Mouse (Mus musculus): ENCODE results near the gene Galk1. TPM values are rescaled to one million over a fixed set of nuclear protein-coding genes. Genes with fewer than 3 reads are reported as not detected.

Gene Galk1
- total and polyA plus RNA-seq, 2 experiments from 2014 or later = 44.0 to 47.7 TPM

DNA sequence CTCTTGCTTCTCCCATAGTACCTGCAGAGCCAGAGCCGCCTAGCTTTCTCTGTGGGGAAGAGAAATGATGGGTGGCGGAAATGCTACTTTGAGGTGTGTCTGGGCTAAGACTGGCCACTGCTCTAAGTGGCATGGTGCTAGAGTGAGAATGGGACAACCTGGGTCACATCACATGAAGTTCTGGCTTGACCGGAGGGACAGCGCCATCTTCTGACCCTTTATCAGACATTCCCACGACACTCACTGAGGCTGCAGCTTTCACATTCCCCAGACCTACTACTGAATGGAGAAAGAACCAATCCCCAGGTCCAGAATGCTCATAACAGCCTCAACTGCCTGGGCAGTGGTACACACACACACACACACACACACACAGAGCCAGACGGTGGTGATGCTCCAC, 5.6 kb upstream of the Galk1 start:
- no peaks in the 10 kb centered on the region for H3K9me3 ChIP-seq (ENCODE audit: low read length)
- peak; percentile 64 for DNase-seq (ENCODE audit: low spot score)
- WGBS = 32% methylated on average over 6 of the region's 6 CpGs
- H3K4me3 ChIP-seq (ENCODE audit: low read depth, low read length) = no peak overlapping the region
- 0 out of 2 replicates have a peak, but pooled peaks have one; percentile 20 for ATAC-seq (ENCODE audit: low FRiP score)
- H3K27ac ChIP-seq (ENCODE audit: low read depth, low read length) = no peak overlapping the region
- TF ChIP-seq CTCF (IDR thresholded peaks at IDR 0.05) = peak; percentile 60
- H3K27me3 ChIP-seq (ENCODE audit: insufficient read depth, low read length) = no peaks in the 10 kb centered on the region
- H3K9ac ChIP-seq (replicated peaks; ENCODE audit: low read length, poor library complexity, severe bottlenecking) = no peak overlapping the region
- H3K36me3 ChIP-seq (ENCODE audit: insufficient read depth, low read length) = peaks cover 3% of the 10 kb centered on the region; the same call in 1 of the 2 replicates
- no peak overlapping the region for H3K4me2 ChIP-seq (ENCODE audit: low read depth, low read length, poor library complexity, severe bottlenecking)
- H3K4me1 ChIP-seq (ENCODE audit: insufficient read depth, low read length) = 0 out of 2 replicates have a peak, but pooled peaks cover 6% of the 10 kb centered on the region

DNA sequence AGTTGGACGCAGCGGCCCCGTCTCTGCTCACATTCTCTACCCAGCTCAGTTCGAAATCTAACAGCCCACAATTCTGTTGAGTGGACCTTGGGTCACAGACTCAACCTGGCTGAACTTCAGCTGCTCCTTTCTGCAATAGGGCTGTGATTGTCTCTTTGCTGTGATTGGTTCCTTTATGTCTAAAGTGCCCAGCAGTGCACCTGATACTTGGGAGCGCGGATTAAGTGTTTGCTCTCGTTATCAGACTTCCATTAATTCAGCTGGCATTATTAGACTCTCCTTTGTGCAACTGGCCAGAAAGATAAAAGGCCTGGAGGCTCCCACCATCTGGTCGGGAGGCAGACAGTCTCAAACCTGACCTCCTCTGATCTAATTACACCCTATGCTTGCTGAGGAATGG, 2.3 kb upstream of the Galk1 start:
- ATAC-seq (ENCODE audit: low FRiP score) (no peak), DNase-seq (ENCODE audit: low spot score) (no peak)
- H3K4me2 ChIP-seq (ENCODE audit: low read depth, low read length, poor library complexity, severe bottlenecking) = no peak overlapping the region
- H3K27ac ChIP-seq (ENCODE audit: low read depth, low read length) = no peak overlapping the region
- TF ChIP-seq CTCF (IDR thresholded peaks at IDR 0.05) = no peak
- no peak overlapping the region for H3K4me3 ChIP-seq (ENCODE audit: low read depth, low read length)
- H3K9ac ChIP-seq (replicated peaks; ENCODE audit: low read length, poor library complexity, severe bottlenecking) = no peak overlapping the region
- H3K4me1 ChIP-seq (ENCODE audit: insufficient read depth, low read length) = 0 out of 2 replicates have a peak, but pooled peaks cover 8% of the 10 kb centered on the region
- WGBS = 56% methylated on average over 8 of the region's 8 CpGs
- no peaks in the 10 kb centered on the region for H3K9me3 ChIP-seq (ENCODE audit: low read length)
- H3K27me3 ChIP-seq (ENCODE audit: insufficient read depth, low read length) = no peaks in the 10 kb centered on the region
- no peaks in the 10 kb centered on the region for H3K36me3 ChIP-seq (ENCODE audit: insufficient read depth, low read length)

DNA sequence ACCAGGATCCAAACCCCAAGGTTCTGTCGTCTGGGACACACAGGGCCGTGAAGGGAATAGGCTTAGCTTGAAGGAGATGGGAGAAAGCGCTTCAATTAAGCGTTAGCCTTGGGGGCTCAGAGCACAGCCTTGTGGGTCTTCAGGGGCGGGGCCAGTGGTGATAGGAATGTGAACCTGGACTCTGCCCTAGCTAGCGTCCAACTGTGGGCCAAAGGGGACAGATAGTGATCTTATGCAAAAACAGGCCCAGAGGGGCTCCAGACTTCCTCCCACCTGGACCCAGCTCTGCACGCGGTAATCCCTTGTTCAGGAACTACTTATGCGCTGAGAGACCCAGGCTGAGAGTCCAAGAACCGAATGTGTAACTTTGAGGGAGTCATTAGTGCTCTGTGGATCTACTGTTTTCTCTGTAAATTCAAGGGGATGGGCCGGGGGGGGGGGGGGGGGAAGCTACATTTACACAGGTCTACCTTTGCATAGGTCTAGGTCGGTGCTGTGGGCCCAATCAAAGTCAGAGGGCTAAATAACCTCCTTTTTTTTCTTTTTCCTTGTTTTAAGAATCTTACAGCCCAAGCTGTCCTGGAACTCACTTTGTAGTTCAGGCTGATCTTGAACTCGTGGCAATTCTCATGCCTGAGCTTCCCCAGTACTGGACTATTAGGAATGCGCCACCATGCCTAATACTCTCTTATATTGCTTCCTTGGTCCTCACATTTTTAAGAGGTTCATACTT, 824 bp downstream of the Galk1 start:
- Histone ChIP-seq H3K4me2 (ENCODE audit: low read depth, low read length, poor library complexity, severe bottlenecking) (peak overlapping the region; percentile 88), H3K4me1 (ENCODE audit: insufficient read depth, low read length) (0 out of 2 replicates have a peak, but pooled peaks cover 8% of the 10 kb centered on the region), H3K27ac (ENCODE audit: low read depth, low read length) (no peak overlapping the region), H3K36me3 (ENCODE audit: insufficient read depth, low read length) (peaks cover 5% of the 10 kb centered on the region; the same call in 1 of the 2 replicates), H3K9ac (replicated peaks; ENCODE audit: low read length, poor library complexity, severe bottlenecking) (peak overlapping the region; percentile 68; the same call in 1 of the 2 replicates), H3K27me3 (ENCODE audit: insufficient read depth, low read length) (no peaks in the 10 kb centered on the region), H3K9me3 (ENCODE audit: low read length) (no peaks in the 10 kb centered on the region), H3K4me3 (ENCODE audit: low read depth, low read length) (peak overlapping the region; percentile 61)
- no peak for TF ChIP-seq CTCF (IDR thresholded peaks at IDR 0.05)
- DNase-seq (ENCODE audit: low spot score) (no peak), ATAC-seq (ENCODE audit: low FRiP score) (no peak)
- WGBS = 27% methylated on average over 13 of the region's 14 CpGs

DNA sequence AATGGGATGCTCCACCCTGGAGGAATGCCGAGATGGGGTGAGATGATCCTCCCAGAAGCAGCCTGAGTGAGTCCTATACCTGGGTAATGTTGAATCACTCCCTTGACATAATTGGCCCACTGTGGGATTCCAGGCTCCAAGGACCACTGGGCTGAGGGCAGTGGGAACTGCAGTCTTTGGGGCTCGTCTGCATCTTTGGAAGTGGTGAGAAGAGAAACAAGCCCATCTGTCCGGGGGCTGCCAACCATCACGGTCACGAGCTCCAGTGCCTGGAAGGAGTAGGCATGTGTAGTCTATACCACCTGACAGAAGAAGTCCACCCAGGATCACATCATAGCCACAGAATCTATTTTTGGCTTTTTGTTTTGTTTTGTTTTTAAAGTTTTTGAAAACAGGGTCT, 1.6 kb downstream of the Galk1 start:
- H3K4me3 ChIP-seq (ENCODE audit: low read depth, low read length) = no peak overlapping the region
- no peak overlapping the region for H3K9ac ChIP-seq (replicated peaks; ENCODE audit: low read length, poor library complexity, severe bottlenecking)
- TF ChIP-seq CTCF (IDR thresholded peaks at IDR 0.05) = no peak
- ATAC-seq (ENCODE audit: low FRiP score) (no peak), DNase-seq (ENCODE audit: low spot score) (no peak)
- H3K4me2 ChIP-seq (ENCODE audit: low read depth, low read length, poor library complexity, severe bottlenecking) = no peak overlapping the region
- H3K4me1 ChIP-seq (ENCODE audit: insufficient read depth, low read length) = 0 out of 2 replicates have a peak, but pooled peaks cover 8% of the 10 kb centered on the region
- no peaks in the 10 kb centered on the region for H3K27me3 ChIP-seq (ENCODE audit: insufficient read depth, low read length)
- no peak overlapping the region for H3K27ac ChIP-seq (ENCODE audit: low read depth, low read length)
- H3K36me3 ChIP-seq (ENCODE audit: insufficient read depth, low read length) = peaks cover 5% of the 10 kb centered on the region; the same call in 1 of the 2 replicates
- H3K9me3 ChIP-seq (ENCODE audit: low read length) = no peaks in the 10 kb centered on the region
- 84% methylated on average over 5 of the region's 5 CpGs for WGBS

DNA sequence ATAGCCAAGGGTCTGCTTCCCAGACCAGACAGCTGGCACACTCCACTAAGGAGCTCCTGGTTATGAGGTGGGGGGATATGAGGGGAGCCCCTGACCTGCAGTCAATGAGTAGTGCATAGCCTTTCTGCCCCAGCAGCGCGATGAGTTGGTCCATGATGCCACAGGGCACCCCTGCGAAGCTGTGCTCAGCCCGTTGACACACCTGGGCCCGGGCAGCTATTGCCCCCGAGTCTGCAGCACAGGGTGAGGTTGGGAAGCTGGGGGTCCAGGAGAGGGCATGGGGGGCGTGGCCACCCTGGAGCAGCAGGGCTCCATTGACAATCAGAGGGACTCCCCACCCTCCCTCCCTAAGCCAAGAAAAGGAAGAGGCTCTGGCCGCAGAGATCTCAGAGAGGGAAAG, 2.4 kb downstream of the Galk1 start:
- WGBS = 96% methylated on average over 8 of the region's 8 CpGs
- Histone ChIP-seq H3K4me1 (ENCODE audit: insufficient read depth, low read length) (peaks cover 12% of the 10 kb centered on the region; the same call in 1 of the 2 replicates), H3K4me3 (ENCODE audit: low read depth, low read length) (no peak overlapping the region), H3K4me2 (ENCODE audit: low read depth, low read length, poor library complexity, severe bottlenecking) (no peak overlapping the region), H3K27me3 (ENCODE audit: insufficient read depth, low read length) (no peaks in the 10 kb centered on the region), H3K36me3 (ENCODE audit: insufficient read depth, low read length) (peaks cover 5% of the 10 kb centered on the region; the same call in 1 of the 2 replicates), H3K27ac (ENCODE audit: low read depth, low read length) (no peak overlapping the region), H3K9me3 (ENCODE audit: low read length) (no peaks in the 10 kb centered on the region), H3K9ac (replicated peaks; ENCODE audit: low read length, poor library complexity, severe bottlenecking) (no peak overlapping the region)
- no peak for TF ChIP-seq CTCF (IDR thresholded peaks at IDR 0.05)
- DNase-seq (ENCODE audit: low spot score) (no peak), ATAC-seq (ENCODE audit: low FRiP score) (no peak)

DNA sequence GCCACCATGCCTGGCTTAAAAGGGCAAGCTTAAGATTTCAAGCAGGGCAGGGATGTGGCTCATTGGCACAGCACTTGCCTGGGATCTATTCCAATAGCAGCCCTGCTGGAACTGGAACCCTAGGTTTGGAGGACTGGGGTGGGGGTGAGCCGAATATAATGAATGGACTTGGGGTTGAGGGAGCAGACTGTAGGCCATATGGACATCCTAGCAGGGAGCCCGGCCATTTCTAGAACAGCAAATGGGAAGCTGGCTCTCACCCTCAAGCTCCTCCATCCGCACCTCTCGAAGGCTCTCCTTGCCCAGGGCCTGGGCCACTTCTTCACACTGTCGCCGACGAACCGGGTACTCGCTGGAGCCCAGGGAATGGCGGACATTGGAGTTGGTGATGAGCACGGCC, 2.9 kb downstream of the Galk1 start:
- Histone ChIP-seq H3K9ac (replicated peaks; ENCODE audit: low read length, poor library complexity, severe bottlenecking) (no peak overlapping the region), H3K9me3 (ENCODE audit: low read length) (no peaks in the 10 kb centered on the region), H3K4me2 (ENCODE audit: low read depth, low read length, poor library complexity, severe bottlenecking) (no peak overlapping the region), H3K36me3 (ENCODE audit: insufficient read depth, low read length) (peaks cover 5% of the 10 kb centered on the region; the same call in 1 of the 2 replicates), H3K4me3 (ENCODE audit: low read depth, low read length) (no peak overlapping the region), H3K27me3 (ENCODE audit: insufficient read depth, low read length) (no peaks in the 10 kb centered on the region), H3K27ac (ENCODE audit: low read depth, low read length) (no peak overlapping the region), H3K4me1 (ENCODE audit: insufficient read depth, low read length) (peaks cover 14% of the 10 kb centered on the region; the same call in 1 of the 2 replicates)
- TF ChIP-seq CTCF (IDR thresholded peaks at IDR 0.05) = no peak
- 95% methylated on average over 11 of the region's 11 CpGs for WGBS
- DNase-seq (ENCODE audit: low spot score) (peak; percentile 80), ATAC-seq (ENCODE audit: low FRiP score) (no peak)
